Mouse (Mus musculus) ES-E14 (cell line): ENCODE data around the gene Mfsd4a. TPM values are rescaled to one million over a fixed set of nuclear protein-coding genes. Genes with fewer than 3 reads are reported as not detected.

Experiments
- DNase-seq: peaks from one replicate; pipeline ENCODE4 v3.0.0-alpha.2; 2013; ENCODE audit warnings: low read depth, low spot score
- H3K27ac ChIP-seq: 2 replicates; pipeline ENCODE4 v1.5.1; 2012; ENCODE audit warnings: low read depth, mild to moderate bottlenecking, low read length, moderate library complexity, mixed read lengths; ENCODE audit not compliant: poor library complexity, insufficient read depth, severe bottlenecking
- H3K36me3 ChIP-seq: 2 replicates; pipeline ENCODE4 v1.6.1; 2012; ENCODE audit warnings: mild to moderate bottlenecking, low read length, moderate library complexity, mixed read lengths; ENCODE audit not compliant: control insufficient read depth, poor library complexity, insufficient read depth, severe bottlenecking
- H3K4me1 ChIP-seq, 2 experiments: fragments of 150-350 bp in 1 of 2; sonication (generic) in 1 of 2; 2 replicates each; pipeline ENCODE4 v1.6.1; 2012; ENCODE audit warnings: low read length in 2 of 2, mild to moderate bottlenecking in 1 of 2, mixed read lengths in 1 of 2; ENCODE audit not compliant: control insufficient read depth in 2 of 2, insufficient read depth in 2 of 2, poor library complexity in 1 of 2
- H3K4me3 ChIP-seq, 2 experiments: fragments of 150-350 bp in 1 of 2; sonication (generic) in 1 of 2; 2 replicates each; pipeline ENCODE4 v1.5.1; 2012; ENCODE audit warnings: low read length in 2 of 2, low read depth in 1 of 2, mild to moderate bottlenecking in 1 of 2, mixed read lengths in 1 of 2; ENCODE audit not compliant: insufficient read depth in 1 of 2, poor library complexity in 1 of 2, severe bottlenecking in 1 of 2
- H3K9ac ChIP-seq: 2 replicates; pipeline ENCODE4 v1.6.1; 2012; ENCODE audit warnings: low read depth, mild to moderate bottlenecking, low read length, mixed read lengths; ENCODE audit not compliant: poor library complexity, insufficient read depth, severe bottlenecking
- H3K9me3 ChIP-seq: fragments of 150-350 bp; sonication (generic); 2 replicates; pipeline ENCODE4 v1.6.1; 2012; ENCODE audit warnings: low read depth, mild to moderate bottlenecking, low read length; ENCODE audit not compliant: control insufficient read depth, insufficient read depth
- CHD2 ChIP-seq: IDR thresholded peaks from 2 replicates; pipeline ENCODE4 v1.6.1; 2014; ENCODE audit warnings: mild to moderate bottlenecking, low read depth, low read length, inconsistent platforms
- HCFC1 ChIP-seq: IDR thresholded peaks from 2 replicates; pipeline ENCODE4 v1.6.1; 2012; ENCODE audit warnings: low read length, inconsistent platforms, borderline replicate concordance; ENCODE audit not compliant: insufficient read depth
- MAFK ChIP-seq: IDR thresholded peaks from 2 replicates; pipeline ENCODE4 v1.6.1; 2014; ENCODE audit warnings: mild to moderate bottlenecking, low read depth, low read length, inconsistent platforms; ENCODE audit not compliant: insufficient read depth
- ZC3H11A ChIP-seq: IDR thresholded peaks from 2 replicates; pipeline ENCODE4 v1.6.1; 2012; ENCODE audit warnings: low read depth, mild to moderate bottlenecking, inconsistent platforms, low read length, borderline replicate concordance
- ZNF384 ChIP-seq: IDR thresholded peaks from 2 replicates; pipeline ENCODE4 v1.6.1; 2012; ENCODE audit warnings: low read depth, low read length, inconsistent platforms
- in situ Hi-C, 2 experiments: fragments of 600-800 bp; cut with MboI; formaldehyde crosslinking; loops; one replicate each; pipeline ENCODE4 v1.15.1; 2025; ENCODE audit warnings: low sequenced_read_pairs in 2 of 2, inconsistent platforms in 1 of 2; ENCODE audit not compliant: unreplicated experiment in 2 of 2
- total RNA-seq: library from RNA; depleted of rRNA; stranded (reverse); fragments of 300-350 nt; gene quantifications from 2 replicates; pipeline ENCODE4 v1.2.3, GENCODE M21; 2012

Mfsd4a gene
- total RNA-seq, 1 experiment: 2.4 TPM

DNA sequence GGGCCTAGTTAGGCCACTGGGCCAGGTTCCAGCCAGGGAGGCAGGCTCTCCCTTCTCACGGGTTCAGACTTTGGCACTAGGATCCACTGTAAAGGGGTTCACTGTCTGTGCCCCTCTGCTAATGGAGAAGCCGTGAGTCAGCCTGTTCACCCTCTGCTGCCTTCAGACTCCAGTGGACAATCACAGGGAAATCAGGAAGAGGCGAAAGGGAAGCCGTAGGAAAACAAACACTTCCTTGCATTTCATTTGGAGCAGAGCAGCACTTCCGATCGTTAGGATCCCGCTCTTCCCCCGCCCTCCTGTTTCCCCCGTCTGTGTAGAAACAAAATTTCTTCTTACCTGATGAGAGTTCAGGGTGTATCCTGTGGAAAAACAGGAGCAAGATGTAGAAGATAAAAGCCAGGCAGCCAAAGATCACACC lies 27.7 kb downstream of the Mfsd4a start:
- TF ChIP-seq CHD2 (no peak), HCFC1 (no peak), ZNF384 (no peak), ZC3H11A (no peak), MAFK (no peak)
- in situ Hi-C loops: loop anchor here in 1 of 2 experiments (10.0 kb wide), 1 partner anchor 45 kb away; no protein-coding TSS in a partner anchor
- H3K36me3 ChIP-seq: no peaks in the 10 kb centered on the region
- H3K9me3 ChIP-seq: no peaks in the 10 kb centered on the region
- H3K27ac ChIP-seq: no peak overlapping the region
- no peak for DNase-seq
- H3K4me1 ChIP-seq: no peaks in the 10 kb centered on the region
- no peak overlapping the region for H3K4me3 ChIP-seq
- no peak overlapping the region for H3K9ac ChIP-seq

DNA sequence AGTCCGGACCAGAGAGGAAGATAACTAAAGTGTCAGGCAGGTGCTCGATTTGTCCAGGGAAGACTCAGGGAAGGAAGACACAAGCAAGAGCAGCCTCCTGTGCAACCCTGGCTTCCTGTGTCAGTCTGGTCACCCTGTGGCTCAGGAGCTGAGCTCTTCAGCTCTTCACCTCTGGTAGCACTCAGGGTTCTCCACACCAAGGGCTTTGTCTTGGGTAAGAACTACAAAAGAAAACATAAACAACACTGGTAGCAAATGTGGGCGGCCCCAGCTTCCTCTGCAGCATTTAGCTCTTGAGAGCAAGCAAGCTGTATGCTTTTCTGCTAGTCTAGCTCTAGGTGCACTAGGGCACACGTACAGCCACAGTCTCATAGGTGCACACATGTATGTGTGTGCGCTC lies 29.1 kb downstream of the Mfsd4a start:
- Histone ChIP-seq H3K4me1 (no peaks in the 10 kb centered on the region), H3K9me3 (no peaks in the 10 kb centered on the region), H3K27ac (no peak overlapping the region), H3K9ac (no peak overlapping the region), H3K4me3 (no peak overlapping the region), H3K36me3 (no peaks in the 10 kb centered on the region)
- in situ Hi-C loops: no loop called here
- DNase-seq: no peak
- TF ChIP-seq ZNF384 (no peak), ZC3H11A (no peak), CHD2 (no peak), HCFC1 (no peak), MAFK (no peak)

DNA sequence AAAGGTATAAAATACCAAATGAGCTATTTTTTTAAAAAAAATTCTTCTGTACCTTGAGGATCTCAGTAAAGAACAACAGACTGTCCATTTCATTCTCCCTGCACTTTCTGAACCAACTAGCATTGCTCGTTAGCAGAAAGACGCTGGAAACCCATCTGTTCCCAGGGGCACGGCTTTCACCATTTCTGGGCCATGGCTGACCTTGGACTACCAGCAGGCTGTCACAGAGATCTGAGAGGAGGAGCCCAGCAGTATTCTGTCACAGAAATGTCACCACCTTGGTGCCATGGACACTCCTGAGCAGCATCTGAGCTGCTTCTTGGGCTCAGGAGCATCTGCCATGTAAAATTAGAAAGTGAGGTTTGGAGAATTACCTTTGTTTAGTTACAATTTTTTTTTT lies 30.1 kb downstream of the Mfsd4a start:
- in situ Hi-C loops: no loop called here
- Histone ChIP-seq H3K9me3 (no peaks in the 10 kb centered on the region), H3K4me3 (no peak overlapping the region), H3K27ac (no peak overlapping the region), H3K9ac (no peak overlapping the region), H3K36me3 (no peaks in the 10 kb centered on the region), H3K4me1 (no peaks in the 10 kb centered on the region)
- TF ChIP-seq ZC3H11A: no peak
- no peak for TF ChIP-seq HCFC1
- no peak for TF ChIP-seq CHD2
- TF ChIP-seq MAFK: no peak
- TF ChIP-seq ZNF384: no peak
- DNase-seq: no peak

DNA sequence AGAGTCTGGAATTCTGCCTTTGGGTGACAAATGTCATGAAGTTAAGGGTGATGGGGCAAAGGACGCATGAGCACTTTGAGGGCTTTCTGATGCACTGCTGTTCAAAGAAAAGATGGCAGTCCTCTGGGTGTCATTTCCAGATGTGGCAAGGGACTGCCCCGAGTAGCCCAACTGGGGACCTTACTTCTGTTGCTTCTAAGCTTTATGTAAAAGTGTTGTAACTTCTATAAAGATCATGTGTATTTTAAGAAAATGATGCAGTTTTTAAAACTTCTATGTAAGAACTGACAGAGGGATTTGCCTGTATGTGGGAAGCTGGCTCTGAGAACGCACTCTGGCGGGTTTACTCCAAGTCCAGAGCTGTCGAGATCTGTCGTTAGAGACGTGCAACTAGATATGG lies 35.7 kb downstream of the Mfsd4a start:
- peaks cover 11% of the 10 kb centered on the region for H3K36me3 ChIP-seq
- H3K9ac ChIP-seq: no peak overlapping the region
- no peaks in the 10 kb centered on the region for H3K9me3 ChIP-seq
- H3K4me1 ChIP-seq: no peaks in the 10 kb centered on the region
- H3K4me3 ChIP-seq: no peak overlapping the region
- DNase-seq: no peak
- H3K27ac ChIP-seq: no peak overlapping the region
- in situ Hi-C loops: no loop called here
- TF ChIP-seq ZNF384 (no peak), MAFK (no peak), HCFC1 (no peak), CHD2 (no peak), ZC3H11A (no peak)

DNA sequence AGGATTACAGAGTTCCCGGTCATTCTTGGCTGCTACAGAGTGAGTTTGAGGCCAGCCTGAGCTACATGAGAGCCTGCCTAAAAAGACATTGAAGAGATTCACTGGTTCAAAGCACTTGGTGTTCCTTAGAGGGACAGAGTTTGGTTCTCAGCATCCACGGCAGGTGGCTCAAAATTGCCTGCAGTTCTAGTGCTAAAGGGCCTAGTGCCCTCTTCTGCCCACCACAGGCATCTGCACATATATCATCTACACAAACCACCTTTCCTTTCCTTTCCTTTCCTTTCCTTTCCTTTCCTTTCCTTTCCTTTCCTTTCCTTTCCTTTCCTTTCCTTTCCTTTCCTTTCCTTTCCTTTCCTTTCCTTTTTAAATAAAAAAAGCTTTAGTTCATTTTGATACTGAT lies 37.3 kb downstream of the Mfsd4a start:
- H3K9me3 ChIP-seq: no peaks in the 10 kb centered on the region
- in situ Hi-C loops: no loop called here
- H3K36me3 ChIP-seq: peaks cover 14% of the 10 kb centered on the region
- TF ChIP-seq ZC3H11A: no peak
- no peak for TF ChIP-seq ZNF384
- no peak for TF ChIP-seq CHD2
- TF ChIP-seq HCFC1: no peak
- no peak for TF ChIP-seq MAFK
- no peak overlapping the region for H3K9ac ChIP-seq
- no peak overlapping the region for H3K4me3 ChIP-seq
- H3K27ac ChIP-seq: no peak overlapping the region
- no peaks in the 10 kb centered on the region for H3K4me1 ChIP-seq
- DNase-seq: no peak
